9 mouse cellular contexts compared by ENCODE assay signal in the genomic region with DNA sequence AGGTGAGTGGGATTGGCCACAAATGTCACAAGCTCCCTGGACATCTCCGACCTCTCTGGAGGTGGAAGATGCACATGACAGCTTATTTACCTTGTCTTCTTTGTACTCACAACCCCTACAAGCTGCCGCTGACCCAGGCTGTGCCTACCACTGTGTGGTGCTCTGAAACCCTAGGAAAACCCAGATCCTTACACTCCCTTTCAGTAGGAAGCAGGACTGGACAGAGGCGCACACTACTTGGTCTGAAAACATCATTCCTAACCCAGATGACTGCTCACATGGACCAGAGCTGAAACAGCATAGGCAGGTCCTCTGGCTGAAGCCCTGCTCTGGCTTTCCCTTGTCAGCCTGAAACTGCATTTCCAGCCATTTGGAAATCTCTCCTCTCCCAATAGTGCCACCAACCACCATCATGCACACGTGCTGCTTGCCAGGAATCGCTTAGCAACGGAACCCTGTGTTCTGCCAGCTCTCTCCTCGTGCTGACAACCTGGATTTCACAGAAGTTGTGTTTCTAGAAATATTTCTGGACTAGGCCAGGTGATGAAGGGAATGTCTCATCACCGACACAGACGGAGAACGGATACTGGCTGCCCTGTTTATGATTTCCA.
DNase-seq lines count a peak whose midpoint lies in the region; ATAC-seq and TF ChIP-seq lines count a peak whose summit lies in the region.
"Had no signal": no experiment of that assay in that cellular context is flagged by ENCODE, and none has a peak within 500 bp of the region (broad histone marks: within the 10 kb centered on the region; RNA-seq: fewer than 3 reads in every experiment).

No protein-coding gene starts in this region.

- H3K79me2 ChIP-seq in liver, adult 2 months (ENCODE audit: control insufficient read depth, insufficient read depth, low read length) = no peaks in the 10 kb centered on the region

- no peak overlapping the region for H3K4me3 ChIP-seq in liver, adult 2 months (ENCODE audit: insufficient read depth, low read depth, low read length)
- H3K4me3 ChIP-seq in liver, embryonic 11.5 days (ENCODE audit: low read depth, low read length) = no peak overlapping the region

- intact Hi-C loops in left cerebral cortex, postnatal 14 days (cut with DNase I) = no loop called here

- no peaks in the 10 kb centered on the region for H3K27me3 ChIP-seq in liver, adult 2 months (ENCODE audit: control insufficient read depth, insufficient read depth, low read length)
- no peaks in the 10 kb centered on the region; the same call in 1 of the 2 replicates for H3K27me3 ChIP-seq in liver, embryonic 11.5 days (replicated peaks; ENCODE audit: control insufficient read depth, insufficient read depth, low read length)

- TF ChIP-seq POLR2A in liver, adult 2 months (IDR thresholded peaks at IDR 0.05; ENCODE audit: extremely low read depth, insufficient read depth, low read length) = no peak

- no peak for TF ChIP-seq CTCF in liver, adult 2 months (IDR thresholded peaks at IDR 0.05; ENCODE audit: low read depth, low read length)

- WGBS in liver, adult 2 months = 74% methylated on average over 10 of the region's 10 CpGs
- WGBS in liver, embryonic 11.5 days = 77% methylated on average over 10 of the region's 10 CpGs

- no peaks in the 10 kb centered on the region for H3K36me3 ChIP-seq in liver, adult 2 months (ENCODE audit: control insufficient read depth, insufficient read depth, low read length)
- no peaks in the 10 kb centered on the region for H3K36me3 ChIP-seq in liver, embryonic 11.5 days (ENCODE audit: control insufficient read depth, insufficient read depth, low read length)

- H3K4me2 ChIP-seq in liver, embryonic 11.5 days = no peak overlapping the region

- H3K9me3 ChIP-seq in liver, embryonic 11.5 days (ENCODE audit: control insufficient read depth, low read length) = no peaks in the 10 kb centered on the region

- peak; percentile 50 for DNase-seq in adrenal gland, postnatal 10 days
- no peak for DNase-seq in adrenal gland, postnatal 36 days
- DNase-seq in liver, adult 2 months (ENCODE audit: extremely low read depth, low read depth, low spot score) = peak; percentile 5
- DNase-seq in liver, embryonic 11.5 days (ENCODE audit: low spot score) = no peak
- DNase-seq in left cerebral cortex, postnatal 14 days (ENCODE audit: low spot score in 2 of 2) = peak; percentile 77 to 84
- no peak for DNase-seq in lung, postnatal 25 days (ENCODE audit: low spot score)
- no peak for DNase-seq in kidney, postnatal 36 days
- no peak for DNase-seq in embryo, embryonic 10 days (ENCODE audit: low spot score)
- DNase-seq: liver, postnatal 0 days had no signal

- ATAC-seq in liver, embryonic 11.5 days (replicated peaks; ENCODE audit: low FRiP score) = no peak
- ATAC-seq: liver, postnatal 0 days had no signal

- no peak overlapping the region for H3K9ac ChIP-seq in liver, adult 2 months (ENCODE audit: low read depth, low read length)
- H3K9ac ChIP-seq in liver, embryonic 11.5 days (ENCODE audit: low read depth, low read length) = no peak overlapping the region
- H3K9ac ChIP-seq: liver, postnatal 0 days had no signal

- no peaks in the 10 kb centered on the region for H3K4me1 ChIP-seq in liver, adult 2 months (ENCODE audit: control insufficient read depth, insufficient read depth, low read length)
- H3K4me1 ChIP-seq in liver, embryonic 11.5 days (replicated peaks; ENCODE audit: control insufficient read depth, insufficient read depth, low read length) = no peaks in the 10 kb centered on the region

- no peak overlapping the region for H3K27ac ChIP-seq in liver, adult 2 months (replicated peaks; ENCODE audit: insufficient read depth, low read depth, low read length)
- H3K27ac ChIP-seq in liver, embryonic 11.5 days (ENCODE audit: low read depth, low read length) = no peak overlapping the region

Comparison
In these comparisons a context has a peak if more than half of its experiments do, and no peak if none do; other contexts are left out.
1. DNase-seq: peak in adrenal gland, postnatal 10 days (single experiment), liver, adult 2 months (single experiment) and left cerebral cortex, postnatal 14 days (2 of 2); none in adrenal gland, postnatal 36 days (0 of 2), liver, embryonic 11.5 days (single experiment), lung, postnatal 25 days (single experiment), kidney, postnatal 36 days (0 of 2) and embryo, embryonic 10 days (single experiment).